Mouse (Mus musculus) heart, adult 9 months (tissue): Measurements from ENCODE around the gene Heatr3.

ENCODE experiments used
- DNase-seq, 2 experiments: peaks; one replicate each; pipeline ENCODE4 v3.0.0; 2022; ENCODE audit warnings: low spot score in 2 of 2

Heatr3 gene

GRCm38 (mm10) chr8:88137748-88138484, at the start of gene Heatr3:
Gene Heatr3 (plus strand): TSS chr8:88137855.
- DNase-seq, result peak; percentile 92 to 97

GRCm38 (mm10) chr8:88088006-88088405, 49.6 kb upstream of the Heatr3 start:
- no peak for DNase-seq

GRCm38 (mm10) chr8:88091661-88092060, 46.0 kb upstream of the Heatr3 start:
- DNase-seq, result no peak

GRCm38 (mm10) chr8:88093367-88093766, 44.3 kb upstream of the Heatr3 start:
- no peak for DNase-seq

GRCm38 (mm10) chr8:88098856-88099255, 38.8 kb upstream of the Heatr3 start:
- no peak for DNase-seq

- DNase-seq, result peak in 1 of 2 experiments; percentile 5
Observed at GRCm38 (mm10) chr8:88099526-88099925, 38.1 kb upstream of the Heatr3 start.

- DNase-seq, result no peak
Observed at GRCm38 (mm10) chr8:88109241-88109640, 28.4 kb upstream of the Heatr3 start.

GRCm38 (mm10) chr8:88118456-88119036, 19.1 kb upstream of the Heatr3 start, which contains the start of gene Cnep1r1:
Gene Cnep1r1 (plus strand): TSS chr8:88118769.
- peak; percentile 97 to 98 for DNase-seq

GRCm38 (mm10) chr8:88119076-88119475, 18.6 kb upstream of the Heatr3 start:
- peak in 1 of 2 experiments; percentile 7 for DNase-seq

- DNase-seq, result no peak
Observed at GRCm38 (mm10) chr8:88124850-88125249, 12.8 kb upstream of the Heatr3 start.

GRCm38 (mm10) chr8:88129397-88129796, 8.3 kb upstream of the Heatr3 start:
- no peak for DNase-seq

GRCm38 (mm10) chr8:88130754-88131317, 6.8 kb upstream of the Heatr3 start:
- no peak for DNase-seq

- DNase-seq, result no peak
Observed at GRCm38 (mm10) chr8:88139256-88139655, 1.6 kb downstream of the Heatr3 start.

- DNase-seq, result no peak
Observed at GRCm38 (mm10) chr8:88141629-88142028, 4.0 kb downstream of the Heatr3 start.

GRCm38 (mm10) chr8:88144041-88144440, 6.4 kb downstream of the Heatr3 start:
- no peak for DNase-seq

- DNase-seq, result no peak
Observed at GRCm38 (mm10) chr8:88150910-88151371, 13.3 kb downstream of the Heatr3 start.

- no peak for DNase-seq
Observed at GRCm38 (mm10) chr8:88160237-88160995, 22.8 kb downstream of the Heatr3 start.

GRCm38 (mm10) chr8:88161439-88161838, 23.8 kb downstream of the Heatr3 start:
- peak in 1 of 2 experiments; percentile 17 for DNase-seq

- DNase-seq, result no peak
Observed at GRCm38 (mm10) chr8:88175264-88175663, 37.6 kb downstream of the Heatr3 start.

- DNase-seq, result no peak
Observed at GRCm38 (mm10) chr8:88177291-88177690, 39.6 kb downstream of the Heatr3 start.

GRCm38 (mm10) chr8:88183121-88183520, 45.5 kb downstream of the Heatr3 start:
- DNase-seq, result no peak

GRCm38 (mm10) chr8:88184914-88185313, 47.3 kb downstream of the Heatr3 start:
- DNase-seq, result no peak
